Mouse (Mus musculus) gastrocnemius, postnatal 36 days (tissue): ENCODE results near the gene Tmem119. TPM values are rescaled to one million over a fixed set of nuclear protein-coding genes. Genes with fewer than 3 reads are reported as not detected.
A peak's percentile ranks its signal among the peaks of the same experiment; 100 is the strongest.
"Not testable (repeated sequence)": the region's sequence is repeated elsewhere in the genome, so short reads cannot be mapped to it uniquely, and the experiment has no call there.

Source experiments
- DNase-seq, 2 experiments: peaks; one replicate each; pipeline ENCODE4 v3.0.0; 2022
- intact Hi-C: fragments of 180-260 bp; cut with DNase I; formaldehyde crosslinking; loops from one replicate; pipeline ENCODE4 v1.15.1; 2025
- total RNA-seq, 2 experiments: library from RNA; stranded (reverse); gene quantifications; 2 replicates each; pipeline ENCODE4 v1.2.3; 2021

The Tmem119 gene
- total RNA-seq, 2 experiments from 2014 or later: 2.2 to 2.7 TPM

GRCm38 (mm10) chr5:113791197-113792095 is 8.9 kb downstream of the Tmem119 start:
- no peak for DNase-seq
- intact Hi-C loops: no loop called here

GRCm38 (mm10) chr5:113790453-113791196 is 9.7 kb downstream of the Tmem119 start:
- no peak for DNase-seq
- intact Hi-C loops: no loop called here

- intact Hi-C loops: no loop called here
- DNase-seq: no peak
Observed at GRCm38 (mm10) chr5:113789075-113789788, 11.1 kb downstream of the Tmem119 start.

- intact Hi-C loops: no loop called here
Observed at GRCm38 (mm10) chr5:113788645-113789044, 11.7 kb downstream of the Tmem119 start.

GRCm38 (mm10) chr5:113786985-113787384 is 13.3 kb downstream of the Tmem119 start:
- DNase-seq: no peak
- intact Hi-C loops: no loop called here

More at GRCm38 (mm10) chr5:113788645-113789044, 11.7 kb downstream of the Tmem119 start:
- no peak for DNase-seq

GRCm38 (mm10) chr5:113784104-113784503 is 16.2 kb downstream of the Tmem119 start:
- intact Hi-C loops, DNase-seq: not testable (repeated sequence)

GRCm38 (mm10) chr5:113783581-113784001 is 16.7 kb downstream of the Tmem119 start:
- intact Hi-C loops: no loop called here

GRCm38 (mm10) chr5:113782624-113783023 is 17.7 kb downstream of the Tmem119 start:
- intact Hi-C loops: no loop called here
- no peak for DNase-seq

More at GRCm38 (mm10) chr5:113783581-113784001, 16.7 kb downstream of the Tmem119 start:
- peak; percentile 42 to 52 for DNase-seq

GRCm38 (mm10) chr5:113781875-113782274 is 18.4 kb downstream of the Tmem119 start:
- DNase-seq: no peak
- intact Hi-C loops: no loop called here

- no peak for DNase-seq
- intact Hi-C loops: no loop called here
Observed at GRCm38 (mm10) chr5:113781254-113781653, 19.1 kb downstream of the Tmem119 start.

- intact Hi-C loops: no loop called here
- DNase-seq: no peak
Observed at GRCm38 (mm10) chr5:113780763-113781162, 19.6 kb downstream of the Tmem119 start.

- intact Hi-C loops: no loop called here
- no peak for DNase-seq
Observed at GRCm38 (mm10) chr5:113780082-113780752, 20.1 kb downstream of the Tmem119 start.

GRCm38 (mm10) chr5:113779569-113779968 is 20.7 kb downstream of the Tmem119 start:
- no peak for DNase-seq
- intact Hi-C loops: no loop called here

- DNase-seq, intact Hi-C loops: not testable (repeated sequence)
Observed at GRCm38 (mm10) chr5:113777728-113778127, 22.6 kb downstream of the Tmem119 start.

GRCm38 (mm10) chr5:113776896-113777226 is 23.5 kb downstream of the Tmem119 start:
- no peak for DNase-seq
- intact Hi-C loops: no loop called here

GRCm38 (mm10) chr5:113776128-113776895 is 24.0 kb downstream of the Tmem119 start:
- DNase-seq: no peak
- intact Hi-C loops: no loop called here

- intact Hi-C loops: loop anchor here (1.0 kb wide), 1 partner anchor 40 kb away; no protein-coding TSS in a partner anchor
- no peak for DNase-seq
Observed at GRCm38 (mm10) chr5:113775585-113775984, 24.7 kb downstream of the Tmem119 start.

GRCm38 (mm10) chr5:113773664-113774063 is 26.7 kb downstream of the Tmem119 start:
- intact Hi-C loops: loop anchor here (5.0 kb wide), 1 partner anchor 184 kb away; no protein-coding TSS in a partner anchor
- peak; percentile 84 for DNase-seq

- no peak for DNase-seq
- intact Hi-C loops: loop anchor here (5.0 kb wide), 1 partner anchor 184 kb away; no protein-coding TSS in a partner anchor
Observed at GRCm38 (mm10) chr5:113772905-113773519, 27.3 kb downstream of the Tmem119 start.
